In genomic region chr12:56521106-56521840, GRCm38 (mm10) we compare ENCODE assay signal across 11 mouse cellular contexts. TPM values are rescaled to one million over a fixed set of nuclear protein-coding genes. Genes with fewer than 3 reads are reported as not detected.
DNase-seq lines count a peak whose midpoint lies in the region; ATAC-seq and TF ChIP-seq lines count a peak whose summit lies in the region.
"Had no signal": no experiment of that assay in that cellular context is flagged by ENCODE, and none has a peak within 500 bp of the region (broad histone marks: within the 10 kb centered on the region; RNA-seq: fewer than 3 reads in every experiment).

No protein-coding gene starts in this region.

- 2% methylated on average over 33 of the region's 33 CpGs for whole genome bisulfite sequencing in lung, embryonic 14.5 days
- 1% methylated on average over 33 of the region's 33 CpGs for WGBS in embryonic facial prominence, embryonic 12.5 days
- under 1% methylated on average over 33 of the region's 33 CpGs for WGBS in limb, embryonic 13.5 days

- peak; percentile 33; the same call in 1 of the 2 replicates for ATAC-seq in lung, embryonic 14.5 days (ENCODE audit: insufficient read depth)
- peak; percentile 60; the same call in 1 of the 2 replicates for ATAC-seq in embryonic facial prominence, embryonic 12.5 days (ENCODE audit: insufficient number of reproducible peaks, insufficient read depth, low FRiP score, low TSS enrichment)
- ATAC-seq in limb, embryonic 13.5 days (ENCODE audit: low FRiP score, low read depth): no peak
- ATAC-seq: Patski had no signal

- intact Hi-C loops in left cerebral cortex, postnatal 10 days (cut with DNase I): loop anchor here (5.0 kb wide), 2 partner anchors 171 to 464 kb away; partner anchors contain the start of gene Pax9

- no peak for TF ChIP-seq CTCF in lung, embryonic 14.5 days (IDR thresholded peaks at IDR 0.05; ENCODE audit: low read depth)

- no peaks in the 10 kb centered on the region for H3K9me3 ChIP-seq in lung, embryonic 14.5 days (ENCODE audit: low read depth, low read length)
- H3K9me3 ChIP-seq in embryonic facial prominence, embryonic 12.5 days: no peaks in the 10 kb centered on the region
- H3K9me3 ChIP-seq in limb, embryonic 13.5 days: no peaks in the 10 kb centered on the region
- H3K9me3 ChIP-seq: hindbrain, embryonic 15.5 days had no signal

- peak overlapping the region; percentile 43 for H3K4me3 ChIP-seq in lung, embryonic 14.5 days (ENCODE audit: low read depth, low read length)
- H3K4me3 ChIP-seq in embryonic facial prominence, embryonic 12.5 days: peak overlapping the region; percentile 21; the same call in 1 of the 2 replicates
- peak overlapping the region; percentile 18; the same call in 1 of the 2 replicates for H3K4me3 ChIP-seq in limb, embryonic 13.5 days
- H3K4me3 ChIP-seq: hindbrain, embryonic 15.5 days; left cerebral cortex, adult 2 months had no signal

- peaks cover 82% of the 10 kb centered on the region for H3K27me3 ChIP-seq in lung, embryonic 14.5 days (ENCODE audit: insufficient read depth, low read length)
- peaks cover 84% of the 10 kb centered on the region for H3K27me3 ChIP-seq in embryonic facial prominence, embryonic 12.5 days
- H3K27me3 ChIP-seq in limb, embryonic 13.5 days: peaks cover 91% of the 10 kb centered on the region

- H3K4me2 ChIP-seq in lung, embryonic 14.5 days: peak overlapping the region; percentile 64
- H3K4me2 ChIP-seq in embryonic facial prominence, embryonic 12.5 days (replicated peaks): peak overlapping the region; percentile 5; the same call in 1 of the 2 replicates
- H3K4me2 ChIP-seq in limb, embryonic 13.5 days (replicated peaks): 0 out of 2 replicates have a peak overlapping the region, but pooled peaks have one; percentile 19
- H3K4me2 ChIP-seq: hindbrain, embryonic 15.5 days had no signal

- H3K27ac ChIP-seq in lung, embryonic 14.5 days (ENCODE audit: low read depth): peak overlapping the region; percentile 92
- no peak overlapping the region for H3K27ac ChIP-seq in embryonic facial prominence, embryonic 12.5 days
- no peak overlapping the region for H3K27ac ChIP-seq in limb, embryonic 13.5 days
- H3K27ac ChIP-seq: hindbrain, embryonic 15.5 days; left cerebral cortex, adult 2 months had no signal

- peak overlapping the region; percentile 82 for H3K9ac ChIP-seq in lung, embryonic 14.5 days
- H3K9ac ChIP-seq in embryonic facial prominence, embryonic 12.5 days: no peak overlapping the region
- H3K9ac ChIP-seq in limb, embryonic 13.5 days: no peak overlapping the region
- H3K9ac ChIP-seq: hindbrain, embryonic 15.5 days had no signal

- DNase-seq in lung, embryonic 14.5 days: peak; percentile 32
- no peak for DNase-seq in lung, postnatal 25 days (ENCODE audit: low spot score)
- peak; percentile 64 for DNase-seq in retina, embryonic 14.5 days (ENCODE audit: low spot score)
- DNase-seq in MN1 (ENCODE audit: low spot score): no peak
- DNase-seq in left cerebral cortex, postnatal 10 days (ENCODE audit: extremely low spot score in 1 of 2, low spot score in 2 of 2): no peak
- DNase-seq: thymus, postnatal 25 days had no signal

- no peaks in the 10 kb centered on the region for H3K4me1 ChIP-seq in lung, embryonic 14.5 days (ENCODE audit: insufficient read depth)
- 0 out of 2 replicates have a peak, but pooled peaks cover 9% of the 10 kb centered on the region for H3K4me1 ChIP-seq in embryonic facial prominence, embryonic 12.5 days
- H3K4me1 ChIP-seq in limb, embryonic 13.5 days: peaks cover 6% of the 10 kb centered on the region
- H3K4me1 ChIP-seq: hindbrain, embryonic 15.5 days had no signal

- no peaks in the 10 kb centered on the region for H3K36me3 ChIP-seq in lung, embryonic 14.5 days (ENCODE audit: insufficient read depth)
- H3K36me3 ChIP-seq in embryonic facial prominence, embryonic 12.5 days: no peaks in the 10 kb centered on the region
- H3K36me3 ChIP-seq in limb, embryonic 13.5 days: no peaks in the 10 kb centered on the region
- H3K36me3 ChIP-seq: hindbrain, embryonic 15.5 days had no signal

RNA-seq across cellular contexts. Expression of gene Nkx2-1, which starts 15.4 kb away (rescaled TPM):
- 94.6 and 95.1 TPM in 2 replicates for polyA plus RNA-seq in lung, embryonic 14.5 days (2014; fragmentation: Nextera tagmentation; extraction: Ambion mirVana)
- 1.6 and 4.4 TPM in 2 replicates for polyA plus RNA-seq in embryonic facial prominence, embryonic 12.5 days (2016; fragmentation: Nextera tagmentation; extraction: Ambion mirVana)
- polyA plus RNA-seq in limb, embryonic 13.5 days (2015; fragmentation: Nextera tagmentation; extraction: Ambion mirVana): 0.08 TPM in 1 of 2 replicates, not detected in the other
- under 1 TPM; 0.61 to 0.73 TPM for total RNA-seq in left cerebral cortex, postnatal 10 days (2021)
- polyA plus RNA-seq: Patski had no signal

Comparison
In these comparisons a context has a peak if more than half of its experiments do, and no peak if none do; other contexts are left out.
1. DNase-seq: peak in lung, embryonic 14.5 days (single experiment) and retina, embryonic 14.5 days (single experiment); none in lung, postnatal 25 days (single experiment), MN1 (single experiment) and left cerebral cortex, postnatal 10 days (0 of 2).
2. H3K4me2 ChIP-seq: peak in every context shown above with its lines; median percentile 64 in lung, embryonic 14.5 days; 19 in limb, embryonic 13.5 days; 5 in embryonic facial prominence, embryonic 12.5 days.
3. RNA of gene Nkx2-1, which starts 15.4 kb away (polyA plus RNA-seq): 94.6 to 95.1 TPM in lung, embryonic 14.5 days; 1.6 to 4.4 TPM in embryonic facial prominence, embryonic 12.5 days and 0.08 TPM in limb, embryonic 13.5 days; every median in the first group is over 10 times any median in the second.
4. Peak in every context shown above with its lines, with median percentiles within 50 percentile points of each other: H3K4me3 ChIP-seq.